Mouse (Mus musculus) limb, embryonic 15.5 days (tissue): ENCODE measurements around the gene Gm49325. TPM values are rescaled to one million over a fixed set of nuclear protein-coding genes. Genes with fewer than 3 reads are reported as not detected.

Experiments
- ATAC-seq: fragments of 200-750 bp; cut with Nextera tagmentation; 2 replicates; pipeline ENCODE4 v1.8.0; 2017; ENCODE audit warnings: low read depth, moderate TSS enrichment; ENCODE audit not compliant: insufficient number of reproducible peaks, low FRiP score, low TSS enrichment
- H3K27ac ChIP-seq: fragments of 300-500 bp; sonication (generic); 2 replicates; pipeline ENCODE4 v1.5.1; 2015; ENCODE audit warnings: moderate library complexity, mild to moderate bottlenecking, inconsistent platforms
- H3K27me3 ChIP-seq: fragments of 300-500 bp; sonication (generic); 2 replicates; pipeline ENCODE4 v1.6.1; 2015; ENCODE audit warnings: inconsistent platforms
- H3K36me3 ChIP-seq: fragments of 300-500 bp; sonication (generic); 2 replicates; pipeline ENCODE4 v1.6.1; 2015; ENCODE audit warnings: inconsistent platforms
- H3K4me1 ChIP-seq: fragments of 300-500 bp; sonication (generic); 2 replicates; pipeline ENCODE4 v1.6.1; 2015; ENCODE audit warnings: inconsistent platforms
- H3K4me2 ChIP-seq: fragments of 300-500 bp; sonication (generic); 2 replicates; pipeline ENCODE4 v1.6.1; 2015; ENCODE audit warnings: mild to moderate bottlenecking, inconsistent platforms
- H3K4me3 ChIP-seq: fragments of 300-500 bp; sonication (generic); 2 replicates; pipeline ENCODE4 v1.5.1; 2015; ENCODE audit warnings: mild to moderate bottlenecking, inconsistent platforms
- H3K9ac ChIP-seq: fragments of 300-500 bp; sonication (generic); 2 replicates; pipeline ENCODE4 v1.6.1; 2015; ENCODE audit warnings: inconsistent platforms
- H3K9me3 ChIP-seq: fragments of 300-500 bp; sonication (generic); 2 replicates; pipeline ENCODE4 v1.6.1; 2016; ENCODE audit warnings: inconsistent platforms
- WGBS: fragments of 180-500 bp; shearing (Covaris S2); methylation state at CpG from one replicate; pipeline ENCODE4 v1.1.7; 2015; 5-methylcytosine and 5-hydroxymethylcytosine counted together
- polyA plus RNA-seq: library from polyadenylated mRNA; unstranded; fragments of >200 nt; fragmentation: Nextera tagmentation; extraction: Ambion mirVana; gene quantifications from 2 replicates; pipeline ENCODE4 v1.2.1, GENCODE M21; 2015

Gene Gm49325
- polyA plus RNA-seq, 1 experiment from 2014 or later, result 1.3 TPM

DNA sequence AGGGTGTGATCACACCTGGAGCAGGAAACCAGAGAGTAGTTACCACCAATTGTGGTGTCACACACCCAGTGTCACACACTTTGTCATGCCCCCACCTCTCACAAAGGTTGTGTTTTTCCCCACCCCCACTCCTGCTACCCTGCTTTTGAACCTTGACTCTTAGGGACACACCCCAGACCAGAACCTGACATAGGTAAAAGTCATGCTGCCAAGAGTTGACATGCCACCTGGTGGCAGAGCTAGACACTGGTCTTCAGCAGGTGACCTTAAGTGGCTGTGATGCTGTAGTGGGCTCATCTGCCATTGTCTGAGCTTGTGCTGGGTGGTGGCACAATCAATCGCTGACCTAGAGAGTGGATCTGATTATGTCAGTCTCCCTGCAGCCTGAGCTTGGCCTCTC lies 24.0 kb downstream of the Gm49325 start:
- H3K36me3 ChIP-seq, result peaks cover 30% of the 10 kb centered on the region
- no peak overlapping the region for H3K9ac ChIP-seq
- peaks cover 20% of the 10 kb centered on the region for H3K4me1 ChIP-seq
- no peak overlapping the region for H3K4me3 ChIP-seq
- no peak for ATAC-seq
- WGBS, result 97% methylated on average over 1 of the region's 1 CpGs
- H3K4me2 ChIP-seq, result no peak overlapping the region
- no peaks in the 10 kb centered on the region for H3K9me3 ChIP-seq
- H3K27ac ChIP-seq, result no peak overlapping the region
- no peaks in the 10 kb centered on the region for H3K27me3 ChIP-seq

DNA sequence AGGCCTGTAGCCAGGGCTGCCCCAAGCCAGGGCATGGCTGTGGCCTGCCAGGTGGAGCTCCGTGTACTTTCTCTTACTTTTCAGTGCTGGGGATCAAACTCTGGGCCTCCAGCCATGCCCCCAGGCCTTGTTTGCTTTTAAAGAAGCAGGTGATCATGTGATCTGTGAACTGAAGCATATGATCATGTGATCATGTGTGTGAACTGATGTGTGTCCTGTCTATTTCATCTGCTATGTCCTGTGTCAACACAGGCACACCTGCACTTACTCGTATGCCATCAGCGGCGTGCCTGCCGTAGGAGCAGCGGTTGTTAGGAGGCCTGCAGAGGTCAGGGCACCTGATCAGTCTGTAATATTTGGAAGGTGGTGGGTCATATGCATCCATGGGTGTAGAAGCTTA lies 28.0 kb downstream of the Gm49325 start:
- Histone ChIP-seq H3K4me3 (no peak overlapping the region), H3K27me3 (no peaks in the 10 kb centered on the region), H3K9me3 (no peaks in the 10 kb centered on the region), H3K4me2 (no peak overlapping the region), H3K27ac (no peak overlapping the region), H3K9ac (no peak overlapping the region), H3K36me3 (peaks cover 58% of the 10 kb centered on the region), H3K4me1 (peaks cover 13% of the 10 kb centered on the region)
- 80% methylated on average over 6 of the region's 6 CpGs for WGBS
- ATAC-seq, result no peak

DNA sequence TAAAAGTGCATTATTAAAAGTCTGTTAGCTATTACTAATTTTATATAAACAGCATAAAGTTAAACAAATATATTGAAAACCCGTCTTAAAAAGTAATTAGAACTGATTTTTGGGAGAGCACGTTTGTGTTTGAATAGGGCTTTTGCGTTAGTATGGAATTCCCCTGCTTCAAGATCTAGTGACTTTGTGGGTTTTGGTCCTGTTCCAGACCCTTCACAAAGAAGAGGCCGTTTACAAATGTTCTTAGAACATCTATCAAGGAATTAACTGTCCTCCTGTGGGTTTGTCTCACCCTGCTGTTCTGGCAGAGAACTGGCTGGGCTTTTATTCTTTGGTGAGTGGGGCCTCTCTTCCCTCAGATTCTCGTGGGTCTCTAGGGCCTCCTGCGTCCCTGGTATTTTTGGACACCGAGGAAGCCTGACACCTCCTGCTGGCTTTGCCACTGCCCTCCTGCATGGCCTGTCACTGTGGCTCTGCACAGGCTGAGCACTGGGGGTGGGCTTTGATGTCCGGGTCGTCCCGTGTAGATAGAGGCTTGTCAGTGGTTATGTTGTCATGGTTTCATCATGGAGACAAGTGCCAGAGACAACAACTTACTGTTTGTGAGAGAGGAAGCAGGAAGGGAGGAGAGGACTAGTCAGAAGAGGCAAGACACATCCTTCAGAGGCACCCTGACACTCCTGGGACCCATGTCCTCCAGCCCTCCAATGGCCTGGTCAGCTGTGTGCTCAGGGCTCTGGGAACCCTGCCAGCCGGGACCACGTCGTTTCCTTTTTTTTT lies 28.6 kb downstream of the Gm49325 start:
- Histone ChIP-seq H3K27ac (no peak overlapping the region), H3K4me3 (no peak overlapping the region), H3K36me3 (peaks cover 59% of the 10 kb centered on the region), H3K4me1 (peaks cover 13% of the 10 kb centered on the region), H3K9me3 (no peaks in the 10 kb centered on the region), H3K4me2 (no peak overlapping the region), H3K9ac (no peak overlapping the region), H3K27me3 (no peaks in the 10 kb centered on the region)
- 61% methylated on average over 13 of the region's 13 CpGs for WGBS
- 0 out of 2 replicates have a peak, but pooled peaks have one; percentile 30 for ATAC-seq

DNA sequence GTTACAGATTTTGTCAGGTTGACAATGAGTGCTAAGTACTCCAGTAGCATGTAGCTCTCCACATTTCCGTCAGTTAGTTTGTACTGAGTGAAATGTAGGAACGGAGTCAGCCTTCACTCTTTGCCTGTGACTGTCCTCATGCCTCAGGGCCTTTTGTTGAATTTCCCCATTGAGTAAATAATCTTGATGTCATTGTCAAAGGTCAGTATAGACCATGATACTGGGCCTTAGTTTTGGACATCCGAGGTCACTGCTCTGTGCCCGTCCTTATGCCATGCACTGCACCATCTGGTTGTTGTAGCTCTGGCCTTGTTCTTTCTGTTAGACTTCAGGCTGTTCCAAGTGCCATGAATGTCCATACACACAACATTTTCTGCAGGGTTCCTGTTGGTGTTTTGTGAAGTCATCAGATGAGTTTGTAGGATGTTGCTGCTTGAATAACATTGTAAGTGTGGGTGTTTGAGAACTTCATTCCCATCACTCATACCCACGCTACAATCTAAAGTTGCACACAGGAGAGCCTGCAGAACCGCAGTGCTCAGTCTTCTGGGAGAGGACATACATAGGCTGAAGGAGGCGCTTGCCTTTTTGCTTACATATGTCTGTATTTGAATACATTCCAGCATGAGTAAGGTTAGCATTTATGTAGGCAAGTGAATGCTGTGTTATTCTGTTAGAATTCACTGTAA lies 30.4 kb downstream of the Gm49325 start:
- Histone ChIP-seq H3K27ac (no peak overlapping the region), H3K4me2 (no peak overlapping the region), H3K36me3 (peaks cover 64% of the 10 kb centered on the region), H3K4me1 (peaks cover 13% of the 10 kb centered on the region), H3K4me3 (no peak overlapping the region), H3K9me3 (no peaks in the 10 kb centered on the region), H3K9ac (no peak overlapping the region), H3K27me3 (no peaks in the 10 kb centered on the region)
- WGBS, result 95% methylated on average over 7 of the region's 7 CpGs
- no peak for ATAC-seq

DNA sequence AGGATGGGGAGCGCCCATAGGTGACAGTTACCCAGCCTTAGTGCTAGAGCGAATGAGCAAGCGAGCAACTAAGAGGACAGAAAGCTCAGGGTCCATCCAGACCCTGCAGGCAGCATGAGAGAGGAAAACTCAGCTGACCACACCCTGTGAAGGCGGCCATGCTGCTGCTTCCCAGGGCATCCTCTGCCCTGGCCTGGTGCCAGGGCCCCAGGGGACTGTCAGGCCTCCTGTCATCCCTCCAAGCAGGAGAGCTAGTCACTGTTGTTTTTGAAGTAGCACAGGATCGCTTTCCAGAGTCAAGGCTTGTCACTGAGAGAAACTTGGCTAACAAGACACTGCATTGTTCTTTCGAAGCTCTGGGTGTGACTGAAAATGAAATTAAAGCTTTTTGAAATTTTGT lies 33.0 kb downstream of the Gm49325 start:
- Histone ChIP-seq H3K4me3 (no peak overlapping the region), H3K27me3 (no peaks in the 10 kb centered on the region), H3K9me3 (no peaks in the 10 kb centered on the region), H3K4me2 (no peak overlapping the region), H3K27ac (no peak overlapping the region), H3K4me1 (peaks cover 8% of the 10 kb centered on the region), H3K36me3 (peaks cover 64% of the 10 kb centered on the region), H3K9ac (no peak overlapping the region)
- 77% methylated on average over 6 of the region's 6 CpGs for WGBS
- no peak for ATAC-seq

DNA sequence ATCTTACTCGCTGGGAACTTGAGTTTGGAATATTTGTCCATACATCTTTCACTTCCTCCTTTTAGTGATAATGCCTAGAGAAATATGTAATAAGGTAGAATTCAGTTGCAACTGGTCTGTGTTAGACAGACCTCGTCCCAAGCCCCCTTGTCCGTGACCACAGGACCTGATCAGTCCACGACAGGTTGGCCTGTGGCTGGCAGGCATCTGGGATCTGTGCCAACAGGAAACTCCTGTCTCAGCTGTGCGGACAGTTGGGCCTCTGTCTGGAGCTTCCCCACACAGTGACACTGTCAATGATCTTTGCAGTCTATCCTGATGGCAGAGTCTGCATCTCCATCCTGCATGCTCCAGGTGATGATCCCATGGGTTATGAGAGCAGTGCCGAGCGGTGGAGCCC lies 37.2 kb downstream of the Gm49325 start:
- Histone ChIP-seq H3K27me3 (no peaks in the 10 kb centered on the region), H3K27ac (no peak overlapping the region), H3K4me1 (peaks cover 2% of the 10 kb centered on the region; the same call in 1 of the 2 replicates), H3K9me3 (no peaks in the 10 kb centered on the region), H3K4me3 (no peak overlapping the region), H3K9ac (no peak overlapping the region), H3K36me3 (peaks cover 68% of the 10 kb centered on the region), H3K4me2 (no peak overlapping the region)
- 76% methylated on average over 7 of the region's 7 CpGs for WGBS
- ATAC-seq, result no peak

DNA sequence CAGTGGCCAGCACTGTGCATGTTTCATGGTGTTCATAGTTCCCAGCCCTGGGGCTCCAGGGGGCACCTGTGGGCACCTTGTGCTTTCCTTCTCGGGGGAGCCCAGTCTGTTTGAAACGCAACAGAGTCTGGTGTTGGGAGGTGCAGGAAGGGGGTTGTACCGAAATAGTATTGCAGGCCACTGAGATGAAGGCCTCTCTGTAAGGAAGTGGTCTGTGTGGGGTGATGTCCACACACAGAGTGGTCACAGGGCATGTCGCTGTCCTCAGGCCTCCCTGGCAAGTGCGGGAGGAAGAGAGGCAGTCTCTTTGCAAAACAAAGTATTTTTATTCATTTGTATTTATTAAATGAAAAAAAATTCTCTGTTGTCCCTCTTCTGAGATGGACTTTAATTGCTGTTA lies 39.6 kb downstream of the Gm49325 start:
- WGBS, result 89% methylated on average over 5 of the region's 5 CpGs
- no peak overlapping the region for H3K4me2 ChIP-seq
- H3K4me3 ChIP-seq, result no peak overlapping the region

DNA sequence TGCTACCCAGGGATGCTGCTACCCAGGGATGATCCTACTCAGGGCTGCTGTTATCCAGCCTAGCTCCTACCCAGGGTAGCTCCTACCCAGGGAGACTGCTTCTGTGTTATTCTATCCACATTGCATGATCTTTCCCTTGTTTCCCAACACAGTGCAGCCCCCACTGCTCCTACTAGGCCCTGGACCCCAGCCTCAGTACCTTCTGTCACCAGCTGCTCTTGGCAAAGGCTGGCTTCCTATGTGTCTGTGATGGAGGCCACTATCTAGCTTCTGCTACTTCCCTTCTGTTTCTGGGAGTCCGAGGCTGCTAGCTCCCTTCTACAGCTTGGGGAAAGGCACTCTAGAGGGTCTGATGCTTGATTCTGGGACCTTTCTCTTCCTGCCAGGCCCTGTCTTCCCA lies 41.5 kb downstream of the Gm49325 start:
- no peaks in the 10 kb centered on the region for H3K27me3 ChIP-seq
- 88% methylated on average over 1 of the region's 1 CpGs for WGBS
- no peaks in the 10 kb centered on the region for H3K9me3 ChIP-seq
- H3K4me1 ChIP-seq, result peaks cover 22% of the 10 kb centered on the region
- peaks cover 44% of the 10 kb centered on the region for H3K36me3 ChIP-seq
- no peak overlapping the region for H3K9ac ChIP-seq
- ATAC-seq, result no peak
- no peak overlapping the region for H3K4me3 ChIP-seq
- H3K27ac ChIP-seq, result no peak overlapping the region
- H3K4me2 ChIP-seq, result no peak overlapping the region

More for the DNA sequence above, 39.6 kb downstream of the Gm49325 start:
- ATAC-seq, result no peak
- no peaks in the 10 kb centered on the region for H3K9me3 ChIP-seq
- no peak overlapping the region for H3K9ac ChIP-seq
- no peaks in the 10 kb centered on the region for H3K27me3 ChIP-seq
- peaks cover 60% of the 10 kb centered on the region for H3K36me3 ChIP-seq
- no peak overlapping the region for H3K27ac ChIP-seq
- H3K4me1 ChIP-seq, result peaks cover 18% of the 10 kb centered on the region

DNA sequence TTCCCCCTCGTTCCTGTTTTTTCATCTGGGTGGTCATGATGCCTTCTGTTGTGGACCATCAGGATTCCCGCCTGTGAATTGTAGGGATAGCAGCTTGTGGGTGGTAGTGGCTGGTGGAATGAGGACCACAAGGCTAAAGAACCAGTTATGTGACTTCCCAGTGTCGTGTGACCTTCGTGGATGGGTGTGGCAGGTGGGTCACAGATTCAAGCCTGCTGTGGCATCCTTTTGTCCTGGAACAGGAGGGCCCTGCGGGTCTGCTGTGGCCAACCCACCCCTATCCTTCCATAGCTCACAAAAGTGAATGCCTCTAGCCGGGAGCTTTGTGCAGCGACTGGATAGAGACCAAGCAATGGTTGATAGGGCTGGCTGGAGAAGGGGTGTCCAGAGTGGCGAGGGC lies 41.9 kb downstream of the Gm49325 start:
- Histone ChIP-seq H3K9ac (no peak overlapping the region), H3K36me3 (peaks cover 42% of the 10 kb centered on the region), H3K4me2 (no peak overlapping the region), H3K27ac (no peak overlapping the region), H3K4me1 (peaks cover 22% of the 10 kb centered on the region), H3K9me3 (no peaks in the 10 kb centered on the region), H3K27me3 (no peaks in the 10 kb centered on the region), H3K4me3 (no peak overlapping the region)
- 90% methylated on average over 8 of the region's 8 CpGs for WGBS
- ATAC-seq, result no peak

DNA sequence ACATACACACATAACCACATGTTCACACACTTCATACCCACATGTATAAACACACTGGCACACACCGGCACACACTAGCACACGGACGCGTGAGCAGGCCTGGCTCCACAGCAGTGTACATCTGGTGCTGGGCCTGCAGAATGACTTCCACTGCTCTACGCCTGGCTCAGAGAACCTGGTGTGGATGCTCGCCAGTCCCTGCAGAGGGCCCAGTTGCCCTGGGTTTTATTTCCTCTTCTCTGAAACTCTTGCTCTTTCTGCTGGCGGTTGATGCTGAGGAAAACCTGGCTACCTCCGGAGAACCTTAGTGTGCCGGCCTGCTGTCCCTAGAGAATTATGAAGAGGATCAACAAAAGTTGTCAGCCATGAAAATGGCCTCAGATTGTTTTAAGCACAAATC lies 46.0 kb downstream of the Gm49325 start:
- WGBS, result 77% methylated on average over 9 of the region's 9 CpGs
- ATAC-seq, result no peak

DNA sequence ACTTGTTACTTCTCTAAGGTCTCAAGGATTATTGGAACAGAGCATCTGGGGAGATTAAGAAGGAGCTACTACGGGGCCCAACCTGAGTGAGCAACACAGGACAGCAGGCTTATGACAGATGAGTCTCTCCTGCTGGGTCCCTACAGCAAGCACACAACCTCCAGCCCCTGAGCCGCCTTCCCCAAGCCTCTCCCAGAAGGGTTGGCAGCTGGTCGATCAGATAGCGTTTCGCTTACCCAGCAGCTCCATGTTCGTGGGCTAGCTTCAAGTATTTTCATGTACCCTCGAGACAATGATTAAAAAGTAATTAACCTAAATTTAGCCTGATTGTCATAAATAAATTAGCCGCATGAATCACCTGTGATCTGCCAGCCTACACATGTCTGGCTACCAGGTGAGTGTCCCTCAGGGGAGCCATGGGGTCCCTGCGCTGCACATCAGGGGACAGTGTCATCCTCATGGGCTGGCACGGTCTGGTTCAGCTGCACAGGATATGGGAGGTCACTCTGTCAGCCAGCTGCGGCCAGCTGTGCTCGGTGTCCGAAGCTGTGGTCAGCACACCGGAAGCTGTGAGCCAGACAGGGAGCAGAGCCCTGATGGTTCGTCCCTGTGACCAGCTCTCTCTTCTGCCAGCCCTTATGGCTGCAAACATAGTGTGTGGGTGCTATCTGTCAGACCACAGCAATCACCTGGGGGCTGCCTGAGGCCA lies 52.4 kb downstream of the Gm49325 start:
- Histone ChIP-seq H3K4me2 (no peak overlapping the region), H3K4me1 (peaks cover 6% of the 10 kb centered on the region; the same call in 1 of the 2 replicates), H3K9ac (no peak overlapping the region), H3K36me3 (no peaks in the 10 kb centered on the region), H3K27ac (no peak overlapping the region), H3K9me3 (no peaks in the 10 kb centered on the region), H3K27me3 (peaks cover under 1% of the 10 kb centered on the region; the same call in 1 of the 2 replicates), H3K4me3 (no peak overlapping the region)
- ATAC-seq, result no peak
- 56% methylated on average over 15 of the region's 15 CpGs for WGBS

More for the DNA sequence above, 46.0 kb downstream of the Gm49325 start:
- peaks cover 22% of the 10 kb centered on the region for H3K4me1 ChIP-seq
- no peak overlapping the region for H3K27ac ChIP-seq
- H3K9me3 ChIP-seq, result no peaks in the 10 kb centered on the region
- H3K36me3 ChIP-seq, result 0 out of 2 replicates have a peak, but pooled peaks cover 4% of the 10 kb centered on the region
- no peak overlapping the region for H3K4me3 ChIP-seq
- no peaks in the 10 kb centered on the region for H3K27me3 ChIP-seq
- no peak overlapping the region for H3K9ac ChIP-seq
- H3K4me2 ChIP-seq, result no peak overlapping the region
